Mouse (Mus musculus): Measurements from ENCODE around the gene Olfr459. TPM values are rescaled to one million over a fixed set of nuclear protein-coding genes. Genes with fewer than 3 reads are reported as not detected.

The Olfr459 gene
- total RNA-seq (2014; rRNA removed; ENCODE audit: low replicate concordance) (not detected in 2 replicates), polyA plus RNA-seq (2015; fragmentation: Nextera tagmentation; extraction: Ambion mirVana) (not detected in 2 replicates)

DNA sequence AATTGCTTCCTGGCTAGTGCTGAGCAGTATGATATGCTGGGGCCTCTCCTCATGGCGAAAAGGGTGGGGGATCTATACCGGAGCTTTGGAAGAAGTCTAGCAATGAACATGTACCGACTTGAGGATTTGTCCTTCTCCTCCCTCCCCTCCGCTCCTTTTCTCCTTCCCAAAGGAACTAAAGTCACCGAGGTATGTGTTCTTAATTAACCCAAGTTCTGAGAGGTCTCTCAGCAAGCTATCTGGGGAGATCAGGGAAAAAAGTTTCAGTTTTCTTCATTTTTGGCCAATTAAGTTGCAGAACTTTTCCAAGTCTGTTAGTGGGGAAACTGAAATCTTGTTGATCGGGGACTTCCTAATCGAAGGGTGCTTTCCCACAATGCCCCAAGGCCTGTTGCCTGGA lies at the start of gene Olfr459:
Gene Olfr459 (minus strand): TSS at position 101 of the 400 bp plus-strand sequence.
- Histone ChIP-seq H3K27me3 (ENCODE audit: control insufficient read depth, insufficient read depth, low read length) (no peaks in the 10 kb centered on the region), H3K4me3 (ENCODE audit: low read depth, low read length) (no peak within 1 kb of the TSS), H3K4me2 (ENCODE audit: low read depth, low read length) (no peak within 1 kb of the TSS), H3K4me1 (ENCODE audit: control insufficient read depth, insufficient read depth) (no peaks in the 10 kb centered on the region), H3K36me3 (replicated peaks; ENCODE audit: control insufficient read depth, insufficient read depth, low read length) (no peaks in the 10 kb centered on the region), H3K27ac (ENCODE audit: low read depth) (no peak within 1 kb of the TSS), H3K9me3 (replicated peaks; ENCODE audit: control insufficient read depth, low read length) (no peaks in the 10 kb centered on the region), H3K9ac (replicated peaks; ENCODE audit: low read depth, low read length) (no peak within 1 kb of the TSS)
- ATAC-seq (ENCODE audit: insufficient read depth, low read depth) (no peak), DNase-seq (ENCODE audit: low spot score) (no peak)
- TF ChIP-seq EP300 (IDR thresholded peaks at IDR 0.05; ENCODE audit: low read depth) (no peak), CTCF (IDR thresholded peaks at IDR 0.05; ENCODE audit: low read depth) (no peak)
- WGBS = 67% methylated on average over 7 of the region's 7 CpGs

DNA sequence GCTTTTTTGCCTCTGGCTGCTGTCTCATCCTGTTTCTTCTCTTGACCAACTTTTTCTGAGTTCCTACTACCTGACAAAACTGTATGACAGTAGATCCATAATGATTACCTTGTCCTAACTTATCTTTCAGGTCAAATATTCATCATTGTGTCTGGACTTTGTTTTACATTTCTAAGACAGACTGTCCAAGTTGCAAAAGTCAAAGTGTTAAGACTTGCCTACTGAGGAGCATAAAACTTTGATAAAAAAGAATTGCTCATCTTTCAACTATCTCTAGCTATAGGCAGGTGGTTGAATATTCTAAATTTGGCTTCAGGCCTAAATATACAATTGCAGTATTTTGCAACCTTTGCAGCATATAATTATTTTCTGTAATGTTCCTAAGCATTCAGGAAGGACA lies 49.1 kb upstream of the Olfr459 start:
- Histone ChIP-seq H3K9ac (replicated peaks; ENCODE audit: low read depth, low read length) (no peak overlapping the region), H3K4me1 (ENCODE audit: control insufficient read depth, insufficient read depth) (no peaks in the 10 kb centered on the region), H3K27me3 (ENCODE audit: control insufficient read depth, insufficient read depth, low read length) (no peaks in the 10 kb centered on the region), H3K36me3 (replicated peaks; ENCODE audit: control insufficient read depth, insufficient read depth, low read length) (no peaks in the 10 kb centered on the region), H3K27ac (ENCODE audit: low read depth) (no peak overlapping the region), H3K9me3 (replicated peaks; ENCODE audit: control insufficient read depth, low read length) (no peaks in the 10 kb centered on the region), H3K4me3 (ENCODE audit: low read depth, low read length) (no peak overlapping the region), H3K4me2 (ENCODE audit: low read depth, low read length) (no peak overlapping the region)
- no peak for ATAC-seq (ENCODE audit: insufficient read depth, low read depth)
- no peak for TF ChIP-seq CTCF (IDR thresholded peaks at IDR 0.05; ENCODE audit: low read depth)
- TF ChIP-seq EP300 (IDR thresholded peaks at IDR 0.05; ENCODE audit: low read depth) = no peak
- no peak for DNase-seq (ENCODE audit: low spot score)

- WGBS = 66% methylated on average over 2 of the region's 2 CpGs
- DNase-seq (ENCODE audit: low spot score) = no peak
- Histone ChIP-seq H3K27ac (ENCODE audit: low read depth) (no peak overlapping the region), H3K4me2 (ENCODE audit: low read depth, low read length) (no peak overlapping the region), H3K4me3 (ENCODE audit: low read depth, low read length) (no peak overlapping the region), H3K9me3 (replicated peaks; ENCODE audit: control insufficient read depth, low read length) (no peaks in the 10 kb centered on the region), H3K9ac (replicated peaks; ENCODE audit: low read depth, low read length) (no peak overlapping the region), H3K36me3 (replicated peaks; ENCODE audit: control insufficient read depth, insufficient read depth, low read length) (no peaks in the 10 kb centered on the region), H3K4me1 (ENCODE audit: control insufficient read depth, insufficient read depth) (no peaks in the 10 kb centered on the region), H3K27me3 (ENCODE audit: control insufficient read depth, insufficient read depth, low read length) (no peaks in the 10 kb centered on the region)
- TF ChIP-seq EP300 (IDR thresholded peaks at IDR 0.05; ENCODE audit: low read depth) (no peak), CTCF (IDR thresholded peaks at IDR 0.05; ENCODE audit: low read depth) (no peak)
- ATAC-seq (ENCODE audit: insufficient read depth, low read depth) = no peak
Observed at GRCm38 (mm10) chr6:41786700-41787099, 11.7 kb upstream of the Olfr459 start.

DNA sequence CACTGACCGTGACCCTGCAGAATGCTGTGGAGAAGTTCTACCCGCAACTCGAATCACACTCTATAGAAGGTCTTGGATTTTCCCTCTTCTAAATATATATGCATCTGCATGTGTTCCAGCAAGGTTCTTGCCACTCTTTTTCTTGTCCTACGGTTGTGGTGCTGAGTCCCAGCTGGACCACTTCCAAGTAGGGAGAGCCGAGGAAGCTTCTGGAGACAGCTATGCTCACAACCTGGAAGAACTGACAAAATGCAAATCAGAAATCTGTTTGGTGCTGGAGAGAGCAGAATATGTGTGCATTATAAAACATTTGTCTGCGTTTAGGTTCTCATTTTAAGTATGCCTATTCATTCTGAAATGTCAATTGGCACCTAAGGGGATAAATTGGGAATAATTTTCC lies 744 bp upstream of the Olfr459 start:
- H3K36me3 ChIP-seq (replicated peaks; ENCODE audit: control insufficient read depth, insufficient read depth, low read length) = no peaks in the 10 kb centered on the region
- no peaks in the 10 kb centered on the region for H3K27me3 ChIP-seq (ENCODE audit: control insufficient read depth, insufficient read depth, low read length)
- no peak for TF ChIP-seq CTCF (IDR thresholded peaks at IDR 0.05; ENCODE audit: low read depth)
- TF ChIP-seq EP300 (IDR thresholded peaks at IDR 0.05; ENCODE audit: low read depth) = no peak
- H3K4me3 ChIP-seq (ENCODE audit: low read depth, low read length) = no peak overlapping the region
- no peaks in the 10 kb centered on the region for H3K9me3 ChIP-seq (replicated peaks; ENCODE audit: control insufficient read depth, low read length)
- no peak overlapping the region for H3K9ac ChIP-seq (replicated peaks; ENCODE audit: low read depth, low read length)
- no peaks in the 10 kb centered on the region for H3K4me1 ChIP-seq (ENCODE audit: control insufficient read depth, insufficient read depth)
- ATAC-seq (ENCODE audit: insufficient read depth, low read depth) (no peak), DNase-seq (ENCODE audit: low spot score) (no peak)
- 58% methylated on average over 6 of the region's 6 CpGs for WGBS
- H3K4me2 ChIP-seq (ENCODE audit: low read depth, low read length) = no peak overlapping the region
- H3K27ac ChIP-seq (ENCODE audit: low read depth) = no peak overlapping the region

DNA sequence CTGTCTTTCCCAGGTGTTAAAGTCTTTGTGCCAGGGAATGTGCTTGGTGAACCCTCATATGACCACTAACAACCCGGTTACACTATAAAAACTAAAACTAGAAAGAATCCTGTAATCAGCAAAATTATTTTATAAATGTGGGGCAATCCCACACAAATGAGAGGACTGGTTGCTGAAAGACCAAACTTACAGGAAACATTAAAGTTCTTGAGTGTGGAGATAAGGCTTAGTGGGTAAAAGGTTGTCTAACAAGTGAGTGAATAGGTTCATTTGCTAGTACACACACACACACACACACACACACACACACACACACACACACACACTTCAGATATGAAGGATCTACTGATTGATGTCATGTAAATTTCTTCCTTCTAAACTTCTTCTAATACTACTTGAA lies 5.1 kb downstream of the Olfr459 start:
- ATAC-seq (ENCODE audit: insufficient read depth, low read depth) = no peak
- TF ChIP-seq CTCF (IDR thresholded peaks at IDR 0.05; ENCODE audit: low read depth) = no peak
- TF ChIP-seq EP300 (IDR thresholded peaks at IDR 0.05; ENCODE audit: low read depth) = no peak
- no peak overlapping the region for H3K4me3 ChIP-seq (ENCODE audit: low read depth, low read length)
- no peak for DNase-seq (ENCODE audit: low spot score)
- H3K4me1 ChIP-seq (ENCODE audit: control insufficient read depth, insufficient read depth) = no peaks in the 10 kb centered on the region
- 72% methylated on average over 1 of the region's 1 CpGs for WGBS
- H3K27me3 ChIP-seq (ENCODE audit: control insufficient read depth, insufficient read depth, low read length) = no peaks in the 10 kb centered on the region
- H3K36me3 ChIP-seq (replicated peaks; ENCODE audit: control insufficient read depth, insufficient read depth, low read length) = no peaks in the 10 kb centered on the region
- no peaks in the 10 kb centered on the region for H3K9me3 ChIP-seq (replicated peaks; ENCODE audit: control insufficient read depth, low read length)
- no peak overlapping the region for H3K4me2 ChIP-seq (ENCODE audit: low read depth, low read length)
- H3K27ac ChIP-seq (ENCODE audit: low read depth) = no peak overlapping the region
- H3K9ac ChIP-seq (replicated peaks; ENCODE audit: low read depth, low read length) = no peak overlapping the region

DNA sequence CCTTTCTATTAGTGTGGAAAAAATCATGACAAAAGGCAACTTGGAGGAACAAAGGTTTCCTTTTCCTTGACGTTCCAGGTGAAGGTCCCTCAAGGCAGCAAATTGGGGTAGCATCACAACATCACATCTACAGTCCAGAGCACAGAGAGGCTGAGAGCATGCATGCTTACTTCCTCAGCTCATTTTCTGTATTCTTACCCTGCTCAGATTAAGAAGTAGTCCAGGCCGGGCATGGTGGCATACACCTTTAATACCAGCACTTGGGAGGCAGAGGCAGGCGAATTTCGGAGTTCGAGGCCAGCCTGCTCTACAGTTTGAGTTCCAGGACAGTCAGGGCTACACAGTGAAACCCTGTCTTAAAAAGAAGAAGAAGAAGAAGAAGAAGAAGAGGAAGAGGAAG lies 10.7 kb downstream of the Olfr459 start:
- ATAC-seq (ENCODE audit: insufficient read depth, low read depth) (no peak), DNase-seq (ENCODE audit: low spot score) (no peak)

More for the DNA sequence above, 10.7 kb downstream of the Olfr459 start:
- no peak for TF ChIP-seq EP300 (IDR thresholded peaks at IDR 0.05; ENCODE audit: low read depth)
- no peaks in the 10 kb centered on the region for H3K4me1 ChIP-seq (ENCODE audit: control insufficient read depth, insufficient read depth)
- no peaks in the 10 kb centered on the region for H3K27me3 ChIP-seq (ENCODE audit: control insufficient read depth, insufficient read depth, low read length)
- H3K9ac ChIP-seq (replicated peaks; ENCODE audit: low read depth, low read length) = no peak overlapping the region
- H3K27ac ChIP-seq (ENCODE audit: low read depth) = no peak overlapping the region
- no peaks in the 10 kb centered on the region for H3K9me3 ChIP-seq (replicated peaks; ENCODE audit: control insufficient read depth, low read length)
- H3K36me3 ChIP-seq (replicated peaks; ENCODE audit: control insufficient read depth, insufficient read depth, low read length) = no peaks in the 10 kb centered on the region
- no peak overlapping the region for H3K4me2 ChIP-seq (ENCODE audit: low read depth, low read length)
- no peak overlapping the region for H3K4me3 ChIP-seq (ENCODE audit: low read depth, low read length)
- 66% methylated on average over 5 of the region's 5 CpGs for WGBS
